Mouse (Mus musculus) heart, embryonic 12.5 days (tissue): Measurements from ENCODE around the gene Ano6. TPM values are rescaled to one million over a fixed set of nuclear protein-coding genes. Genes with fewer than 3 reads are reported as not detected.

Experiments used
- ATAC-seq: fragments of 200-750 bp; cut with Nextera tagmentation; 2 replicates; pipeline ENCODE4 v1.8.0; 2017; ENCODE audit warnings: moderate TSS enrichment, moderate library complexity; ENCODE audit not compliant: insufficient number of reproducible peaks, low FRiP score
- H3K27ac ChIP-seq: fragments of 300-500 bp; sonication (generic); 2 replicates; pipeline ENCODE4 v1.5.1; 2016; ENCODE audit warnings: mild to moderate bottlenecking, moderate library complexity; ENCODE audit not compliant: poor library complexity, severe bottlenecking
- H3K27me3 ChIP-seq: fragments of 300-500 bp; sonication (generic); replicated peaks from 2 replicates; pipeline ENCODE4 v1.6.1; 2016; ENCODE audit warnings: mild to moderate bottlenecking, moderate library complexity
- H3K36me3 ChIP-seq: fragments of 300-500 bp; sonication (generic); 2 replicates; pipeline ENCODE4 v1.6.1; 2016; ENCODE audit warnings: mild to moderate bottlenecking, moderate library complexity
- H3K4me1 ChIP-seq: fragments of 300-500 bp; sonication (generic); replicated peaks from 2 replicates; pipeline ENCODE4 v1.6.1; 2016; ENCODE audit warnings: mild to moderate bottlenecking
- H3K4me2 ChIP-seq: fragments of 300-500 bp; sonication (generic); 2 replicates; pipeline ENCODE4 v1.6.1; 2016; ENCODE audit warnings: mild to moderate bottlenecking, moderate library complexity
- H3K4me3 ChIP-seq: fragments of 300-500 bp; sonication (generic); 2 replicates; pipeline ENCODE4 v1.5.1; 2016; ENCODE audit warnings: mild to moderate bottlenecking
- H3K9ac ChIP-seq: fragments of 300-500 bp; sonication (generic); 2 replicates; pipeline ENCODE4 v1.6.1; 2016; ENCODE audit warnings: mild to moderate bottlenecking, moderate library complexity
- H3K9me3 ChIP-seq: fragments of 300-500 bp; sonication (generic); replicated peaks from 2 replicates; pipeline ENCODE4 v1.6.1; 2016; ENCODE audit warnings: mild to moderate bottlenecking, moderate library complexity
- whole genome bisulfite sequencing: fragments of 180-500 bp; shearing (Covaris S2); methylation state at CpG from one replicate; pipeline ENCODE4 v1.1.7; 2016; 5-methylcytosine and 5-hydroxymethylcytosine counted together
- polyA plus RNA-seq: library from polyadenylated mRNA; unstranded; fragments of >200 nt; fragmentation: Nextera tagmentation; extraction: Ambion mirVana; gene quantifications from 2 replicates; pipeline ENCODE4 v1.2.1, GENCODE M21; 2016

Ano6 gene
- polyA plus RNA-seq, 1 experiment from 2014 or later, result 45.7 TPM

DNA sequence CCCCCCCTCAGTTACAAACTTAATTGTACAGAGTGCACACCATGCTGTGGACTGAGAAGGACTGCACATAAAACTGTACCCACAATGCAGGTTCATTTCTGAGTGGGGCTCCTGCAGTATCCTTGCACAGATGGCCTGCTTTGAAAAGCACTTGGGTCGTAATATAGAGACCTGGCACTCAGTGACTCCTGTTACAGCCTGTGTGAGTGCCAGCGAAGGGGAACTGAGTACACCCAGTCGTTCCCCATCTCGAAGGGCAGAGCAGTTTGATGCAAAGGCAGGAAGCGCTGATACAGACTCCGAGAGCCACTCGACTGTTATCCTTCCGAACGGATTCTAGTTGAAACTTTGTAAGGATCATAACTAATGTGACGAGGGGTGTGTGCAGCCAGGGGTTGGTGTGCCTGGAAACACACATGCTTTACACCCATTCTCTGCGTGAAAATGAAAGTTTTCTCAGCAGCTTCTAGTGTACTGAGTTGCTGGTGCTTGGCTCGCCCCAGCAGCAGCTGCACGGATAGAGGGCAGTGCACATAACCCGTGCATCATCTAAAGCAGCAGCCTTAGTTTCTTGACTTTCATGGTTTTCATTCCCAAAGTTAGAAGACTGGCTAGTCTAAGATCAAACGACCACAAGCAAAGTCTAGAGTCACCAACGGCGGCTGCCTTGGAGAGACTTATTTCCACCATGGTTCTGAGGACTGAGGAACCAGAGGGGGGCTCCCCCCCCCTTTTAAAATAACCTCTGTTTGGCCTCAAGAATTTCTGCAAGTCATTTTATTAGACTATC lies 74.9 kb downstream of the Ano6 start:
- no peak for ATAC-seq
- H3K4me1 ChIP-seq, result peaks cover 5% of the 10 kb centered on the region; the same call in 1 of the 2 replicates
- 85% methylated on average over 17 of the region's 17 CpGs for WGBS
- H3K36me3 ChIP-seq, result peaks cover 15% of the 10 kb centered on the region
- H3K4me3 ChIP-seq, result no peak overlapping the region
- H3K27me3 ChIP-seq, result no peaks in the 10 kb centered on the region
- H3K27ac ChIP-seq, result no peak overlapping the region
- H3K4me2 ChIP-seq, result no peak overlapping the region
- H3K9ac ChIP-seq, result no peak overlapping the region
- peaks cover 5% of the 10 kb centered on the region; the same call in 1 of the 2 replicates for H3K9me3 ChIP-seq

DNA sequence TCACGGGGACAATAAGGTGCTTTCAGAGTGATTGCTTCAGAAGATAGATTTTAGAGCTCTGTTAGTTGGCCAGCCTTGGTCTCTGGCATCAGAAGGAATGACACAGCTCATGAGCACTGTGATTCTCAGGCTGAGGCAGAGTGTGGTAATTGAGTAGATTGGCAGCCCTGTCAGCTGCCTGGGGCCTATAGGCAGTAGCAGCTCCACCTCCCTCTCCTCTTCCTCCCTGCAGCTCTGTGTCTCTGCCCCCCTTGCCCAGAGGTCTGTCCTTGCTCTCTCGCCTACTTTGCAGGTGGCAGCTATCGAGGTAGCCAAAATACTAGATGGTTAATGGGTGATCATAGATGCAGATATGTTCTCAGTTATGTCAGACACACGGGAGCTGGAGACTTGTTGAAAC lies 77.5 kb downstream of the Ano6 start:
- H3K4me2 ChIP-seq, result no peak overlapping the region
- H3K4me1 ChIP-seq, result peaks cover 23% of the 10 kb centered on the region
- peaks cover 5% of the 10 kb centered on the region; the same call in 1 of the 2 replicates for H3K9me3 ChIP-seq
- no peaks in the 10 kb centered on the region for H3K27me3 ChIP-seq
- H3K9ac ChIP-seq, result no peak overlapping the region
- peaks cover 15% of the 10 kb centered on the region for H3K36me3 ChIP-seq
- 80% methylated on average over 4 of the region's 4 CpGs for WGBS
- H3K4me3 ChIP-seq, result no peak overlapping the region
- ATAC-seq, result no peak
- H3K27ac ChIP-seq, result no peak overlapping the region

DNA sequence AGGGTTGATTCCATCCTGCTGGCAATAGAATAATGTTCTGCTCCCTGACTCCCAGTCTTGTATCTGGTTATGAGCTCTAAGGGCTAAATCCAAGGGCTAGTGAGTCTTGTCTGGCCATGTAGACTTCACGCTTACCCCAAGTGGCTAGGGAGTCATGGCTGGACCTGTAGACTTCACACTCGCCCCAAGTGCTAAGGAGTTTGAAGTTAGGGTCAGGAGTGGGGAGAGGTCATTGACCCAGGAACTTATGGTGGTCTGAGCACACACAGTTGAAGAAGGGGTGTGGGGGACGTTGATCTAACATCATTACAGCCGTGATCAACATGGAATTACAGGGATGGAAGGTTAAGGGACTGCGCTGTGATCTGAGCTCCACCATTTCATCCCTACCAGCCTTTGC lies 79.0 kb downstream of the Ano6 start:
- Histone ChIP-seq H3K9me3 (peaks cover 5% of the 10 kb centered on the region; the same call in 1 of the 2 replicates), H3K4me1 (peaks cover 30% of the 10 kb centered on the region), H3K9ac (no peak overlapping the region), H3K36me3 (peaks cover 15% of the 10 kb centered on the region), H3K27me3 (no peaks in the 10 kb centered on the region), H3K4me2 (no peak overlapping the region), H3K4me3 (no peak overlapping the region), H3K27ac (no peak overlapping the region)
- no peak for ATAC-seq
- 90% methylated on average over 5 of the region's 5 CpGs for WGBS

DNA sequence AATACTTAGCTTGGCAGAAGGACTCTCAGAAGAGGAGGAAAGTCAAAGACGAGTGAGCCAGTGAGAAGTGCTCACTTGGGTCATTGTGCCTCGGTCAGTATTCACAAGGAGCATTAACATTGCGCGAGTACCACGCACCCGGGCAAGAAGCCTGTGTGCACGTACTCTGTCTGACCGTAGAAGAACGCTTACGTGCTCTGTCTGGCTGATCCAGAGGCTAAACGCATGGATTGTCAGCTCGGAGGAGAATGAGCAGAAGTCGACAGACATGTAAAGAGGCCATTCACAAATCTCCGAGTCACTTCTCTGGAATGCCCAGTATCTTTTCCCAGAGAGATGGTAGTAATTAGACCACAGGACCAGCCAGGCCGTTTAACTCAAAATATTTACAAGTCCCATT lies 81.0 kb downstream of the Ano6 start:
- H3K4me3 ChIP-seq, result peak overlapping the region; percentile 9; the same call in 1 of the 2 replicates
- H3K9ac ChIP-seq, result no peak overlapping the region
- no peaks in the 10 kb centered on the region for H3K9me3 ChIP-seq
- no peaks in the 10 kb centered on the region; the same call in 1 of the 2 replicates for H3K36me3 ChIP-seq
- H3K4me2 ChIP-seq, result peak overlapping the region; percentile 61
- H3K4me1 ChIP-seq, result peaks cover 33% of the 10 kb centered on the region
- no peaks in the 10 kb centered on the region for H3K27me3 ChIP-seq
- peak overlapping the region; percentile 76 for H3K27ac ChIP-seq
- ATAC-seq, result 0 out of 2 replicates have a peak, but pooled peaks have one; percentile 33
- 46% methylated on average over 15 of the region's 15 CpGs for WGBS

DNA sequence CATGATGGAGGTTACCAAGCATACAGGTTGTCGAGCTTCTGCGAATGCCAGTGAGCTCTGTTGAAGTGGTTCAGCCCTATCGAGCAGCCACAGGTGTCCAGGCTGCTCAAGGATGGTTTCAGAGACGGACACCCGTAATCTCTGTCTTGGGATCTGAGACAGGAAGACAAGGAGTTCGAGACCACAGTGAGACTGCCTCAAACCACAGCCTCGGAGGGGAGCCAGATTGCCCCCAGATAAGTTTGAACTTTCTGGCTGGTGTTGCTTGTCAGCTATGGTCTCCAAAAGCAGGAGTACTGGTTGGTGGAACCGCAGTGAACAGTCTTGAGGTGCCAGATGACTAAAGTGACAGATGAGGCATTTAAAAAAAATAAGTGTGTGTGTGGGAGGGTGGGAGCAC lies 81.8 kb downstream of the Ano6 start:
- H3K4me2 ChIP-seq, result no peak overlapping the region
- no peak overlapping the region for H3K9ac ChIP-seq
- peak overlapping the region; percentile 76; the same call in 1 of the 2 replicates for H3K27ac ChIP-seq
- no peaks in the 10 kb centered on the region for H3K27me3 ChIP-seq
- H3K9me3 ChIP-seq, result no peaks in the 10 kb centered on the region
- peaks cover 33% of the 10 kb centered on the region for H3K4me1 ChIP-seq
- no peak overlapping the region for H3K4me3 ChIP-seq
- no peak for ATAC-seq
- WGBS, result 68% methylated on average over 8 of the region's 8 CpGs
- H3K36me3 ChIP-seq, result no peaks in the 10 kb centered on the region; the same call in 1 of the 2 replicates

DNA sequence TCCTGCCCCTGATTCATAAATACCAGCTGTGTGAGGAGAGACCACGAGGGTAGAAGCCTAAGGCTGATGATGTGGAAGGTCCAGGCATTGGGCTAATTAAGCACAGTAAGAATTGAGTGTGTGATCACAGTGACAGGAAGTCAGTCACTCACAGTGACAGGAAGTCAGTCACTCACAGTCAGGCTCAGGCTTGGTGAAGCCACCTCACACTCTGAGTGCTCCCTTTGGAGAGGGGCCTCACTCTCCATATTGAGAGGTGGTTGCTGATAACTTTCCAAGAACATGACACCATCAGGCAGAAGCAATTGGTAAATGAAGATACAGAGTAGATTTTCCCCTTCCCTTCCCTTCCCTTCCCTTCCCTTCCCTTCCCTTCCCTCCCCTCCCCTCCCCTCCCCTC lies 82.6 kb downstream of the Ano6 start:
- no peaks in the 10 kb centered on the region for H3K9me3 ChIP-seq
- H3K4me1 ChIP-seq, result peaks cover 33% of the 10 kb centered on the region
- ATAC-seq, result no peak
- WGBS, result 68% methylated on average over 1 of the region's 1 CpGs
- no peak overlapping the region for H3K4me3 ChIP-seq
- H3K9ac ChIP-seq, result no peak overlapping the region
- H3K27ac ChIP-seq, result no peak overlapping the region
- H3K27me3 ChIP-seq, result no peaks in the 10 kb centered on the region
- no peak overlapping the region for H3K4me2 ChIP-seq
- no peaks in the 10 kb centered on the region; the same call in 1 of the 2 replicates for H3K36me3 ChIP-seq

DNA sequence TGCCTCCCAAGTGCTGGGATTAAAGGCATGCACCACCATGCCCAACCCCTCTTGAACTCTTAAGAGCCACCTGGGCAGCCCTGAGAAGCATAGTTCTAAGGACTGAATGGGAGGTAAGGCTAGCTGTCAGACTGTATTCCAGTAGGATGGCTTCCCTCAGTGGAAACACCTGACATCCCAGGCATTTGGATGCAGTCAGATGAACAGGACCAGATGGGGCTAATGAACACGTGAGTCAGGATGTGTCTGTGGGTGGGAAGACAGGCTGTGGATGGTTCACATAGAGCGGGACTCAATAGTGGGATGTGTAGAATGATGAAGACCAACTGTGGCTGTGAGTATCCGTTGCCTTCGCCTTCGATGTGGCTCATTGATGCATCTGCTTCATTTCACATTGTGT lies 83.6 kb downstream of the Ano6 start:
- no peak overlapping the region for H3K4me3 ChIP-seq
- 84% methylated on average over 5 of the region's 5 CpGs for WGBS
- H3K27me3 ChIP-seq, result no peaks in the 10 kb centered on the region
- peaks cover 33% of the 10 kb centered on the region for H3K4me1 ChIP-seq
- H3K36me3 ChIP-seq, result no peaks in the 10 kb centered on the region
- H3K9ac ChIP-seq, result no peak overlapping the region
- no peak for ATAC-seq
- H3K4me2 ChIP-seq, result no peak overlapping the region
- no peak overlapping the region; the same call in 1 of the 2 replicates for H3K27ac ChIP-seq
- H3K9me3 ChIP-seq, result no peaks in the 10 kb centered on the region

DNA sequence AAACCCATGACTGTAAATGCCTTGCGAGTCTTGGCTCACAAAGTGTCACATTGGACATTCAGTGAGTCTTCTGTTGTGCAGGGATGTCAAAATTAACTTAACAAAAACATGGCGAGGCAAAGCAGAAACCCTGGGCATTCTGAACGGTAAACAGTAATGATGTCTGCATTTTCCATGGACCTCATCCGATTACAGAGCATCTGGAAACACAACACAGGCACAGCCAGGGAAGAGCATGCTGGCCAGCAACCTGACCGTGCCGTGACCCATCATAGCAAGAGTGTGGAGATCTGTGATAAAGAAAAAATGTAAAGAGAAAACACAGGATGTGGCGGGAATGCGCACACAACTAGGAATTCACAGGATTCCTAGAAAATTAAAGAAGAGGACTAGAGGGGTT lies 84.1 kb downstream of the Ano6 start:
- Histone ChIP-seq H3K4me3 (no peak overlapping the region), H3K9me3 (no peaks in the 10 kb centered on the region), H3K27ac (no peak overlapping the region; the same call in 1 of the 2 replicates), H3K4me2 (no peak overlapping the region), H3K4me1 (peaks cover 33% of the 10 kb centered on the region), H3K27me3 (no peaks in the 10 kb centered on the region), H3K36me3 (no peaks in the 10 kb centered on the region), H3K9ac (no peak overlapping the region)
- WGBS, result 39% methylated on average over 8 of the region's 8 CpGs
- peak; percentile 69 for ATAC-seq

DNA sequence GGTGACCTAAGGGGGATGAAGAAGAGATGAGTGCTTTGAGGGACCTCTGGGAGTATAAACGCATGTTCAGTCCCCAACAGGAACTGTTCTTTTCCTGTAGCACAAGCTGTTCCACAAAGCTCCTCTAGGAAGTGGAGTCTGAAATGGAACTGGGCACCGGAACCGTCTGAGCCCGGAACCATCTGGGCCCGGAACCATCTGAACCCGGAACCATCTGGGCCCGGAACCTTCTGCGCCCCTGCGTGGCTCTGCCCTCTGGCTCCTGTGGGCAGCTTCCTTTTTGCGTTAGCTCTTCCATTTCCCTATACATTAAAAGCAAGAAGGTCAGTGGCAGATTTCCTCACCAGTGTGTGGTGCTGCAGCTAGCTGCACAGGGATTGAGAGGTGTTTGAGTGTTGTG lies 85.3 kb downstream of the Ano6 start:
- no peak overlapping the region for H3K4me3 ChIP-seq
- ATAC-seq, result no peak
- H3K4me1 ChIP-seq, result peaks cover 43% of the 10 kb centered on the region
- H3K9ac ChIP-seq, result no peak overlapping the region
- WGBS, result 88% methylated on average over 10 of the region's 10 CpGs
- no peaks in the 10 kb centered on the region for H3K27me3 ChIP-seq
- no peak overlapping the region for H3K4me2 ChIP-seq
- no peaks in the 10 kb centered on the region for H3K36me3 ChIP-seq
- no peaks in the 10 kb centered on the region for H3K9me3 ChIP-seq
- no peak overlapping the region for H3K27ac ChIP-seq

DNA sequence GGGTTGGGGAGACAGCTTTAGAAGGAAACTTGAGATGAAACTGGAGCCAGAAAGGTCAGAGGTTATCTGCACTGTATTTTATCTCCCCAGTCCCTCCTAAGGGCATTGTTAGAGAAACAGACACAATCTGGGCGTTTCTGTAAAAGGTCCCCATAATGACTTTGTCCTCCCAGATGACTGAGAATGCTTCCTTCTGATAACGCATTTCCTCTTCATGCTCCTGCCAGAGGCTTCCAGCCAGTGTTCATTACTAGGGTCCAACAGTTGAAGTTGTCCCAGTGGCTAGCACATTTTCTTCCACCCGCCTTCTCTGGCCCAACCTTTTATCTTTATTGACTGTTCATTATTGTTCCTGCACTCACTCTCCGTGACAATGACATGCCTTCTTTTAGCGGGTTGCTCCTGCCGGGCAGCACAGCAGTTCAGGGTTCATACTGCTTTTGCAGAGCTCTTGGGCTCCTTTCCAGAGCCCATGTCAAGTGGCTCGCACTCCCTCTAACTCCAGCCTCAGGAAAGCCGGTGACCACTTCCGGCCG lies 90.0 kb downstream of the Ano6 start:
- Histone ChIP-seq H3K4me3 (no peak overlapping the region), H3K36me3 (no peaks in the 10 kb centered on the region), H3K27me3 (no peaks in the 10 kb centered on the region), H3K9ac (no peak overlapping the region), H3K9me3 (no peaks in the 10 kb centered on the region), H3K27ac (peak overlapping the region; percentile 69), H3K4me2 (peak overlapping the region; percentile 48), H3K4me1 (peaks cover 40% of the 10 kb centered on the region)
- ATAC-seq, result peak; percentile 71
- 8% methylated on average over 10 of the region's 10 CpGs for WGBS

DNA sequence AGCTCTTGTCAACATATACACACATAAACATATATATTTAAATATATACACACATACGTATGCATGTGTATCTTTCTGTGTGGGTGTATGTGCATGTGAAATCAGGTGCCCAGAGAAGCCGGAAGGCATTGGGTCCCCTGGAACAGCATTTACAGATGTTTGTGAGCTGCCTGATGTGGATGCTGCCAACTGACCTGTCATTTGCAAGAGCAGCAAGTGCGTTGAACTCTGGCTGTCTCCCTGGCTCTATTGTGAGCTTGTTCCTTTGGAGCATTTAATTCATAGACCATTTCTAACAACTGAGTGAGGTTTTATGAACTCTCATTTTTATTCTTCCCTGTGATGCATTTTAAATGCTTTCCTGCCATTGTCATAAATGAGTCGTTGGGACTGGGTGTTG lies 91.8 kb downstream of the Ano6 start:
- Histone ChIP-seq H3K4me1 (peaks cover 58% of the 10 kb centered on the region), H3K27ac (no peak overlapping the region), H3K9me3 (no peaks in the 10 kb centered on the region), H3K4me2 (no peak overlapping the region), H3K4me3 (no peak overlapping the region), H3K9ac (no peak overlapping the region), H3K27me3 (no peaks in the 10 kb centered on the region), H3K36me3 (no peaks in the 10 kb centered on the region)
- 88% methylated on average over 4 of the region's 4 CpGs for WGBS
- ATAC-seq, result no peak
